Mouse (Mus musculus) midbrain, embryonic 15.5 days (tissue): ENCODE data around the gene Olfr44. TPM values are rescaled to one million over a fixed set of nuclear protein-coding genes. Genes with fewer than 3 reads are reported as not detected.

Experiments used
- ATAC-seq: fragments of 200-750 bp; cut with Nextera tagmentation; replicated peaks from 2 replicates; pipeline ENCODE4 v1.8.0; 2017; ENCODE audit warnings: moderate TSS enrichment
- H3K27ac ChIP-seq: fragments of 300-500 bp; sonication (generic); 2 replicates; pipeline ENCODE4 v1.5.1; 2015; ENCODE audit warnings: mild to moderate bottlenecking, inconsistent platforms
- H3K27me3 ChIP-seq: fragments of 300-500 bp; sonication (generic); replicated peaks from 2 replicates; pipeline ENCODE4 v1.6.1; 2015; ENCODE audit warnings: inconsistent platforms
- H3K36me3 ChIP-seq: fragments of 300-500 bp; sonication (generic); replicated peaks from 2 replicates; pipeline ENCODE4 v1.6.1; 2015; ENCODE audit warnings: inconsistent platforms
- H3K4me1 ChIP-seq: fragments of 300-500 bp; sonication (generic); 2 replicates; pipeline ENCODE4 v1.6.1; 2015; ENCODE audit warnings: inconsistent platforms
- H3K4me2 ChIP-seq: fragments of 300-500 bp; sonication (generic); 2 replicates; pipeline ENCODE4 v1.6.1; 2015; ENCODE audit warnings: inconsistent platforms, mild to moderate bottlenecking, moderate library complexity
- H3K4me3 ChIP-seq: fragments of 300-500 bp; sonication (generic); 2 replicates; pipeline ENCODE4 v1.5.1; 2015; ENCODE audit warnings: mild to moderate bottlenecking, inconsistent platforms
- H3K9ac ChIP-seq: fragments of 300-500 bp; sonication (generic); 2 replicates; pipeline ENCODE4 v1.6.1; 2015; ENCODE audit warnings: mild to moderate bottlenecking, inconsistent platforms
- H3K9me3 ChIP-seq: fragments of 300-500 bp; sonication (generic); 2 replicates; pipeline ENCODE4 v1.6.1; 2016; ENCODE audit warnings: inconsistent platforms
- WGBS: fragments of 180-500 bp; shearing (Covaris S2); methylation state at CpG from one replicate; pipeline ENCODE4 v1.1.7; 2015; ENCODE audit warnings: mixed read lengths; 5-methylcytosine and 5-hydroxymethylcytosine counted together
- polyA plus RNA-seq: library from polyadenylated mRNA; unstranded; fragments of >200 nt; fragmentation: Nextera tagmentation; extraction: Ambion mirVana; gene quantifications from 2 replicates; pipeline ENCODE4 v1.2.1, GENCODE M21; 2015

Olfr44 gene
- not detected in 2 replicates for polyA plus RNA-seq

- Histone ChIP-seq H3K27me3 (no peaks in the 10 kb centered on the region), H3K4me3 (no peak within 1 kb of the TSS), H3K36me3 (no peaks in the 10 kb centered on the region), H3K27ac (no peak within 1 kb of the TSS), H3K9me3 (no peaks in the 10 kb centered on the region), H3K4me1 (no peaks in the 10 kb centered on the region), H3K9ac (no peak within 1 kb of the TSS), H3K4me2 (no peak within 1 kb of the TSS)
- no peak for ATAC-seq
- 96% methylated on average over 2 of the region's 2 CpGs for WGBS
Measured at GRCm38 (mm10) chr9:39493895-39494294, at the start of gene Olfr44. Gene Olfr44, minus strand, starts transcription at chr9:39493995.

DNA sequence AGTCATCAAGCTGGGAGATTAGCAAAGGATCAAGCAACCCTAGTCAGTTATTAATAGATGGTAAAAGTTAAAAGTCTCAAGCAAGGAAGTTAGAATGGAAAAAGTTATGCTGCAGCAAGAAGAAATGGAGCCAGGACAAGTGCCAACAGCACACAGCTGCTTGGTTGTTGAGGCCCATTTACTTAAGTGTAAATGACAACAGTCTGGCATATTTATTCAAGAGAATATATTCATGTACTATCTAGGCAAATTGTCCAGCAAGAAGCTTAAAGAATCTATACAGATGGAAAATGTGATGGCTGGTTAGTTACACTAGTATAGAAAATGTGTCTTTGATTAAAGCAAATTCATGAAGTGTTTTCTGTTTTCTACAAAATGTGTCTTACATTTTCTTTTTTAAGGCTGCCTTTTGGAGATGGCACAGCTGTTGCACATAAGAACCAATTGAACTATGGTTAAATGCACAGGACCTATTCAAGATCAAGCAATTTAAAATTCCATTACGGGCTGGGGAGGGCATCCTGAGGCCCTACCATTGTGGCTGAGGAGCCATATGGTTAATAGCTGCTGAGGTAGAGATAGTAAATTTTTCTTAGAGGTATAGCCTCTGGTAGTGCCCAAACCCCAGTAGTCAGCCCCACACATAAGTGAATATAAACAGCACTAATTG lies 30.0 kb upstream of the Olfr44 start:
- H3K4me2 ChIP-seq, result no peak overlapping the region
- ATAC-seq, result no peak

GRCm38 (mm10) chr9:39518595-39518994 lies 24.8 kb upstream of the Olfr44 start:
- no peaks in the 10 kb centered on the region for H3K36me3 ChIP-seq
- no peak for ATAC-seq

More for the DNA sequence above, 30.0 kb upstream of the Olfr44 start:
- Histone ChIP-seq H3K9ac (no peak overlapping the region), H3K36me3 (no peaks in the 10 kb centered on the region), H3K27me3 (no peaks in the 10 kb centered on the region), H3K27ac (no peak overlapping the region), H3K4me3 (no peak overlapping the region), H3K4me1 (no peaks in the 10 kb centered on the region), H3K9me3 (no peaks in the 10 kb centered on the region)
- 84% methylated on average over 1 of the region's 1 CpGs for WGBS

DNA sequence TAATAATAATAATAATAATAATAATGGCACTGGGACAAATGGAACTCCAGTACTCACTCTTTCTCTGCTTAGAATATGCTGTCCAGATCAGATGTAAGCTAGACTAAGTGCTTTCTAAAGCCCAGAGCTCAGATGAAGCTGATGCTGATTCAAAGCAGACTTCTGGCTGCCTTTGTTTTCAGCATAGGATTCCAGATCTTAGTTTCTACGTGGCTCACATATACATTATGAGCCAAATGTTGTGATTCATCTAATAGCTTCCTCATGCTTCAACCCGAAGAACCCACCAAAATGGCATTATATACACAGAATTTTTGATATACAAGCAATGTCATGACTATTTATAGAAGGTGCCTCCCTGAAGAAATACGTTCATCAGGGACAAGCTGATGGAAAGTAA lies 21.7 kb upstream of the Olfr44 start, which contains the start of gene Olfr957:
Olfr957 (minus strand) TSS at position 279 of the 400 bp plus-strand sequence.
- 76% methylated on average over 3 of the region's 3 CpGs for WGBS
- no peak for ATAC-seq
- no peak within 1 kb of the TSS for H3K4me2 ChIP-seq
- H3K9me3 ChIP-seq, result no peaks in the 10 kb centered on the region
- no peak within 1 kb of the TSS for H3K4me3 ChIP-seq
- H3K4me1 ChIP-seq, result no peaks in the 10 kb centered on the region
- no peaks in the 10 kb centered on the region for H3K36me3 ChIP-seq
- no peak within 1 kb of the TSS for H3K27ac ChIP-seq
- no peak within 1 kb of the TSS for H3K9ac ChIP-seq
- no peaks in the 10 kb centered on the region for H3K27me3 ChIP-seq

More at GRCm38 (mm10) chr9:39518595-39518994, 24.8 kb upstream of the Olfr44 start:
- H3K4me2 ChIP-seq, result no peak overlapping the region
- no peaks in the 10 kb centered on the region for H3K9me3 ChIP-seq
- no peak overlapping the region for H3K9ac ChIP-seq
- H3K4me1 ChIP-seq, result no peaks in the 10 kb centered on the region
- H3K27me3 ChIP-seq, result no peaks in the 10 kb centered on the region
- H3K27ac ChIP-seq, result no peak overlapping the region
- no peak overlapping the region for H3K4me3 ChIP-seq

DNA sequence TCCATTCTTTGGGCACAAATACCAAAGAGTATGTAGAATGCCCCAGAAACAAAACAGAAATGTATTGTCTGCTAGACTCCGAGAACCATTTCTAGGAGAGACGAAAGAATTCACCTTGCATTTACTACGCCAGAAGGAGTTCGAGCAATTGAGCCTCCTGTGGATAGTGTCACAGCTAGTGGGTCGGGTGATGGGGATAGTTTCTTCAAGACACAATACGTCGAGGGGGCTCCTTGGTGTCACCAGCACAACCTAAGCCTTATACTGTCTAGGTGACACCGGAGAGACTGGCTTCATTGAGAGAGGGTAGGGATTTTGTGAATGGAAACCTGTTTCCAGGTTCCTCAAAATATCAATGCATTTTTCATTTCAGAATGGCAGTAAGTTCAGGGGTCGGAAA lies 15.6 kb upstream of the Olfr44 start:
- 79% methylated on average over 9 of the region's 9 CpGs for WGBS
- no peaks in the 10 kb centered on the region for H3K27me3 ChIP-seq
- H3K4me3 ChIP-seq, result no peak overlapping the region
- peaks cover 4% of the 10 kb centered on the region; the same call in 1 of the 2 replicates for H3K4me1 ChIP-seq
- H3K9me3 ChIP-seq, result no peaks in the 10 kb centered on the region
- peak; percentile 70 for ATAC-seq
- no peaks in the 10 kb centered on the region for H3K36me3 ChIP-seq
- H3K4me2 ChIP-seq, result no peak overlapping the region
- no peak overlapping the region for H3K27ac ChIP-seq
- no peak overlapping the region for H3K9ac ChIP-seq

- Histone ChIP-seq H3K27ac (no peak overlapping the region), H3K9me3 (no peaks in the 10 kb centered on the region), H3K4me2 (no peak overlapping the region), H3K4me3 (no peak overlapping the region), H3K27me3 (no peaks in the 10 kb centered on the region), H3K36me3 (no peaks in the 10 kb centered on the region), H3K4me1 (peaks cover 4% of the 10 kb centered on the region; the same call in 1 of the 2 replicates), H3K9ac (no peak overlapping the region)
- ATAC-seq, result peak; percentile 92
- WGBS, result 8% methylated on average over 6 of the region's 6 CpGs
Measured at GRCm38 (mm10) chr9:39508998-39509397, 15.2 kb upstream of the Olfr44 start.

GRCm38 (mm10) chr9:39471844-39472243 lies 22.0 kb downstream of the Olfr44 start, which contains the start of gene Olfr955:
Gene Olfr955, minus strand, starts transcription at chr9:39471944.
- WGBS, result 42% methylated on average over 1 of the region's 1 CpGs
- H3K9me3 ChIP-seq, result no peaks in the 10 kb centered on the region
- H3K9ac ChIP-seq, result no peak within 1 kb of the TSS
- no peaks in the 10 kb centered on the region for H3K4me1 ChIP-seq
- H3K4me2 ChIP-seq, result no peak within 1 kb of the TSS
- H3K4me3 ChIP-seq, result no peak within 1 kb of the TSS
- H3K27ac ChIP-seq, result no peak within 1 kb of the TSS
- ATAC-seq, result no peak
- H3K36me3 ChIP-seq, result no peaks in the 10 kb centered on the region
- no peaks in the 10 kb centered on the region for H3K27me3 ChIP-seq

DNA sequence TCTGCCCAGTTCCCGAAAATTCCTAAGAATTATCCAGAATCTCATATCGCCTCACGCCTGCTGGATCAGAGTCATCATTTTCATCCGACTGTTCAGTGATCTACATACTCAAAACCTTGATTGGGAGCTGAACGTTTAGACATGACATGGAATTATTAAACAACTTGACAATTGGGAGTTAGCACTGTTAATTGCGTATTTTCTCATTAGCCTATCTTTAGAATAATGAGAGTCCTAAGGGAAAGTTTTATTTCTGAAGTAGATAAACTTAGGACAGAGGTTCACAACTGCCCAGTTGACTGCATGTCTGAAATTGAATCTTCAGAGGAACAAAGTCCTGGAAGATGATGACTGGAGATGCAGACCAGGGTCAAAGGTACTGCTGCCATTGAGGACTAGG lies 37.4 kb downstream of the Olfr44 start, which contains the start of gene Olfr954:
Olfr954 (plus strand) TSS at position 301 of the 400 bp plus-strand sequence.
- no peak within 1 kb of the TSS for H3K27ac ChIP-seq
- WGBS, result 89% methylated on average over 6 of the region's 6 CpGs
- no peaks in the 10 kb centered on the region for H3K4me1 ChIP-seq
- H3K36me3 ChIP-seq, result no peaks in the 10 kb centered on the region
- ATAC-seq, result no peak
- H3K9ac ChIP-seq, result no peak within 1 kb of the TSS
- H3K4me3 ChIP-seq, result no peak within 1 kb of the TSS
- no peaks in the 10 kb centered on the region for H3K9me3 ChIP-seq
- no peak within 1 kb of the TSS for H3K4me2 ChIP-seq
- H3K27me3 ChIP-seq, result no peaks in the 10 kb centered on the region

Other genes with a start within 250 kb of the Olfr44 start
- gene Olfr1537, start 244.0 kb downstream of the Olfr44 start, polyA plus RNA-seq, result not detected in 2 replicates
- gene Olfr945, start 217.2 kb downstream of the Olfr44 start, polyA plus RNA-seq, result not detected in 2 replicates
- gene Olfr948, start 167.9 kb downstream of the Olfr44 start, polyA plus RNA-seq, result not detected in 2 replicates
- gene Olfr951, start 106.6 kb downstream of the Olfr44 start, polyA plus RNA-seq, result not detected in 2 replicates
- not detected in 2 replicates for gene Olfr952, start 66.8 kb downstream of the Olfr44 start, polyA plus RNA-seq
- gene Olfr954, start 37.3 kb downstream of the Olfr44 start, polyA plus RNA-seq, result not detected in 2 replicates
- not detected in 2 replicates for gene Olfr955, start 22.1 kb downstream of the Olfr44 start, polyA plus RNA-seq
- not detected in 2 replicates for gene Olfr957, start 21.8 kb upstream of the Olfr44 start, polyA plus RNA-seq
- gene Olfr958, start 60.1 kb upstream of the Olfr44 start, polyA plus RNA-seq, result not detected in 2 replicates
- not detected in 2 replicates for gene Olfr959, start 81.6 kb upstream of the Olfr44 start, polyA plus RNA-seq
- gene AW551984, start 110.4 kb upstream of the Olfr44 start, polyA plus RNA-seq, result 172 and 184 TPM in 2 replicates
- not detected in 2 replicates for gene Olfr148, start 116.7 kb upstream of the Olfr44 start, polyA plus RNA-seq
- not detected in 2 replicates for gene Olfr960, start 127.4 kb upstream of the Olfr44 start, polyA plus RNA-seq
- not detected in 2 replicates for gene Olfr961, start 151.1 kb upstream of the Olfr44 start, polyA plus RNA-seq
- not detected in 2 replicates for gene Olfr963, start 173.2 kb upstream of the Olfr44 start, polyA plus RNA-seq
- not detected in 2 replicates for gene Olfr149, start 213.1 kb upstream of the Olfr44 start, polyA plus RNA-seq
- gene Olfr965, start 217.4 kb upstream of the Olfr44 start, polyA plus RNA-seq, result not detected in 2 replicates
- not detected in 2 replicates for gene Olfr150, start 237.0 kb upstream of the Olfr44 start, polyA plus RNA-seq